Mouse (Mus musculus): ENCODE results near the gene 4930590J08Rik. TPM values are rescaled to one million over a fixed set of nuclear protein-coding genes. Genes with fewer than 3 reads are reported as not detected.

4930590J08Rik gene
- polyA plus RNA-seq, 1 experiment = 0.14 TPM

DNA sequence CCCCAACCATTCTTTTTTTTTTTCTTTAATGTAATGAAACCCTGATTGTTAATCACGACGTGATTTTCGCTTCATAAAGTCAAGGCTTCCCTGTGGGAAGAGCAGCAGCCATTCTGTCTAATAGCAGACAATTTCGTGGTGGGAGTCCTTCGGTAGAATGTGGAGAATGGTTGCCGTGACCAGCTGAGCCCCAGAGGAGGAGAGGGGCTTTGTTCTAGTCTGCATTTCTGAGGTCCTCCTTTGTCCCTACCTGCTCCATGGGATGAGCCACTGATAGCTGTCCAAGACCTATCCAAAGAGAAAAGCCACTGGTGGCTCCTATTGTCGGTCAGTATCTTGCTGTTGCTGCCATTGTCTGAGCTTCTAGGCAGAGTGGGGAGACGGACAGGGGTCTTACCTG lies 93.5 kb downstream of the 4930590J08Rik start:
- TF ChIP-seq CTCF (IDR thresholded peaks at IDR 0.05; ENCODE audit: extremely low read depth, insufficient read depth, insufficient read length, insufficient replicate concordance) (no peak), POLR2A (IDR thresholded peaks at IDR 0.05; ENCODE audit: low read depth, low read length) (no peak)
- no peak overlapping the region for H3K27ac ChIP-seq (ENCODE audit: insufficient read depth, low read length)
- no peaks in the 10 kb centered on the region for H3K27me3 ChIP-seq (ENCODE audit: control insufficient read depth, insufficient read depth, low read length)
- H3K36me3 ChIP-seq (ENCODE audit: control insufficient read depth, insufficient read depth, low read length) = no peaks in the 10 kb centered on the region
- H3K4me1 ChIP-seq (ENCODE audit: control insufficient read depth, insufficient read depth, insufficient read length) = no peaks in the 10 kb centered on the region
- 88% methylated on average over 8 of the region's 8 CpGs for WGBS
- no peak overlapping the region for H3K4me3 ChIP-seq (ENCODE audit: extremely low read depth, insufficient read depth, insufficient read length)
- DNase-seq (ENCODE audit: low read depth in 1 of 2, low spot score in 2 of 2) = no peak

Other genes with a start within 250 kb of the 4930590J08Rik start
- gene Slc6a6, start 218.8 kb upstream of the 4930590J08Rik start, polyA plus RNA-seq (2012; rRNA removed) = 76.1 and 93.6 TPM in 2 replicates
- gene Grip2, start 75.6 kb upstream of the 4930590J08Rik start, polyA plus RNA-seq (2012; rRNA removed) = 1.5 and 1.7 TPM in 2 replicates
- gene Ccdc174, start 24.8 kb upstream of the 4930590J08Rik start, polyA plus RNA-seq (2012; rRNA removed) = 2.0 and 2.4 TPM in 2 replicates
- gene Fgd5, start 76.1 kb downstream of the 4930590J08Rik start, polyA plus RNA-seq (2012; rRNA removed) = 5.9 and 7.1 TPM in 2 replicates
- gene Nr2c2, start 188.6 kb downstream of the 4930590J08Rik start, polyA plus RNA-seq (2012; rRNA removed) = 14.3 and 20.5 TPM in 2 replicates

Data from spleen, adult 2 months (tissue).